Comparison of ENCODE assay signal across 8 mouse cellular contexts in genomic region chr17:84096345-84097260, GRCm38 (mm10).
DNase-seq lines count a peak whose midpoint lies in the region; ATAC-seq lines count a peak whose summit lies in the region.

No protein-coding gene starts in this region.

- H3K9me3 ChIP-seq in liver, embryonic 11.5 days (ENCODE audit: control insufficient read depth, low read length) = no peaks in the 10 kb centered on the region
- H3K9me3 ChIP-seq in neural tube, embryonic 13.5 days = no peaks in the 10 kb centered on the region

- H3K36me3 ChIP-seq in liver, embryonic 11.5 days (ENCODE audit: control insufficient read depth, insufficient read depth, low read length) = no peaks in the 10 kb centered on the region
- no peaks in the 10 kb centered on the region for H3K36me3 ChIP-seq in neural tube, embryonic 13.5 days

- ATAC-seq in granulocyte monocyte progenitor cell, adult 5-6 weeks (replicated peaks; ENCODE audit: poor library complexity, severe bottlenecking) = peak; percentile 8; the same call in 1 of the 2 replicates
- 0 out of 2 replicates have a peak, but pooled peaks have one; percentile 43 for ATAC-seq in liver, embryonic 11.5 days (replicated peaks; ENCODE audit: low FRiP score)
- ATAC-seq in neural tube, embryonic 13.5 days (ENCODE audit: low read depth) = peak; percentile 90
- ATAC-seq in erythroid progenitor cell, adult 5-6 weeks (replicated peaks; ENCODE audit: low FRiP score, poor library complexity, severe bottlenecking) = no peak

- intact Hi-C loops in gastrocnemius, postnatal 14 days (cut with DNase I; ENCODE audit: low total_unique reads) = no loop called here

- peak overlapping the region; percentile 42 for H3K9ac ChIP-seq in liver, embryonic 11.5 days (ENCODE audit: low read depth, low read length)
- H3K9ac ChIP-seq in neural tube, embryonic 13.5 days = peak overlapping the region; percentile 66

- H3K4me2 ChIP-seq in liver, embryonic 11.5 days = peak overlapping the region; percentile 73
- peak overlapping the region; percentile 58 for H3K4me2 ChIP-seq in neural tube, embryonic 13.5 days

- no peak overlapping the region for H3K27ac ChIP-seq in liver, embryonic 11.5 days (ENCODE audit: low read depth, low read length)
- H3K27ac ChIP-seq in neural tube, embryonic 13.5 days (replicated peaks) = peak overlapping the region; percentile 85

- peak; percentile 55 for DNase-seq in gastrocnemius, postnatal 14 days
- DNase-seq in gastrocnemius, adult 18-20 months (ENCODE audit: low spot score) = no peak
- DNase-seq in cerebellum, postnatal 4 days (ENCODE audit: low spot score in 2 of 2) = peak; percentile 43 to 66
- peak; percentile 79 for DNase-seq in kidney, postnatal 10 days
- DNase-seq in liver, embryonic 11.5 days (ENCODE audit: low spot score) = peak; percentile 64

- H3K27me3 ChIP-seq in liver, embryonic 11.5 days (replicated peaks; ENCODE audit: control insufficient read depth, insufficient read depth, low read length) = peaks cover 27% of the 10 kb centered on the region
- H3K27me3 ChIP-seq in neural tube, embryonic 13.5 days = no peaks in the 10 kb centered on the region

- WGBS in liver, embryonic 11.5 days = 6% methylated on average over 59 of the region's 59 CpGs
- 2% methylated on average over 59 of the region's 59 CpGs for WGBS in neural tube, embryonic 13.5 days

- peak overlapping the region; percentile 43 for H3K4me3 ChIP-seq in liver, embryonic 11.5 days (ENCODE audit: low read depth, low read length)
- peak overlapping the region; percentile 34 for H3K4me3 ChIP-seq in neural tube, embryonic 13.5 days

- H3K4me1 ChIP-seq in liver, embryonic 11.5 days (replicated peaks; ENCODE audit: control insufficient read depth, insufficient read depth, low read length) = peaks cover 4% of the 10 kb centered on the region; the same call in 1 of the 2 replicates
- H3K4me1 ChIP-seq in neural tube, embryonic 13.5 days (replicated peaks) = peaks cover 39% of the 10 kb centered on the region
